Mouse (Mus musculus) adrenal gland, adult 8-10 months (tissue): Measurements from ENCODE around the gene Ybey. TPM values are rescaled to one million over a fixed set of nuclear protein-coding genes. Genes with fewer than 3 reads are reported as not detected.

Experiments
- DNase-seq: peaks from one replicate; pipeline ENCODE4 v3.0.0; 2022
- total RNA-seq, 4 experiments: library from RNA; stranded (reverse); gene quantifications; 2 replicates each; pipeline ENCODE4 v1.2.4; 2022

Gene Ybey
- total RNA-seq = 1 to 10 TPM; 2.9 to 5.0 (median 3.1) TPM

DNA sequence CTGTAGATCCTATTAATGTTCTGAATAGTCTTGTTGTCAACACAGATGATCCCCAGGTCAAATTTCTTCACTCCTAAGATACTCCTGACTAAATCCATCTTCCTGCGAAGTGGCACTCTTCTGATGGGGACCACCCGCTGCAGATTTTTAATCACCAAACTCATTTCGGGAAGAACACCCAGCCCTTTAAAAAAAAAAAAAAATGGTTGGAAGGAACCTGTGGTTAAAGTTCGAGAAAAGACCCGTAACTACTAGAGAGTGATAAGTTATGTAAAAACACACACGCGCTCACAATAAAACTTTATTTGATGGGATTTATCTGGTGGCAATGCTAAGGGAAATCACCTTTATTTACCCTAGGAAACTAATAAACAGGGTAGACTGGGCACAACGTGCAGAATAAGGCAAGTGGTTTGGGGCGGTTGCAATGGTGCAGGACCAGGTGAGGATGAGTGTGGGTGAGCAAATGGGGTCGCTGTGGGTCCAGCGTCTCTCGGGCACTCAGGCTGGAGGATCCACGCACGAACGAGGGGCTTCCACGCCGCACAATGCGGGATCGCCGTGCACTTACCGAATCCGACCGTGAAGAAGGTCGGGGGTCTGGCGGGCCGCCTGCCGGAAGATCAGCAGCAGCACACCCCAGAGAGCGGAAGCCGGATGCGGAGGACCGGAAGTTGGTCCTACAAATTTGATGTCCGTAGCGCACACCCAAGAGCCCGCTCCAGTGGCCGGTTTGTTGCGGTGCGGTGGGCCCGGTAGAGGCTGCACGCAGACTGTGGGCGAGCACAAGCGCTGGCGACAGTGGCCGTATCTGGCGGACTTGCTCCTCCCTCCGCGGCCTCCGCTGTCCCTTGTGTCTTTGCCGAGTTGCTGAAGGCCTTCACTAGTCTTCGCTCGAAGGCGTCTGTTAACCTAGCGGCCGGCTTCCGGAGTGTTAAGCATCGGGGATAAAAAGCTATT, at the start of gene Ybey, which contains the start of gene Mcm3ap:
Gene Ybey, minus strand, starts transcription at position 912 of the 960 bp plus-strand sequence.
Gene Mcm3ap, plus strand, starts transcription at position 725 of the 960 bp plus-strand sequence.
- DNase-seq = peak; percentile 77

DNA sequence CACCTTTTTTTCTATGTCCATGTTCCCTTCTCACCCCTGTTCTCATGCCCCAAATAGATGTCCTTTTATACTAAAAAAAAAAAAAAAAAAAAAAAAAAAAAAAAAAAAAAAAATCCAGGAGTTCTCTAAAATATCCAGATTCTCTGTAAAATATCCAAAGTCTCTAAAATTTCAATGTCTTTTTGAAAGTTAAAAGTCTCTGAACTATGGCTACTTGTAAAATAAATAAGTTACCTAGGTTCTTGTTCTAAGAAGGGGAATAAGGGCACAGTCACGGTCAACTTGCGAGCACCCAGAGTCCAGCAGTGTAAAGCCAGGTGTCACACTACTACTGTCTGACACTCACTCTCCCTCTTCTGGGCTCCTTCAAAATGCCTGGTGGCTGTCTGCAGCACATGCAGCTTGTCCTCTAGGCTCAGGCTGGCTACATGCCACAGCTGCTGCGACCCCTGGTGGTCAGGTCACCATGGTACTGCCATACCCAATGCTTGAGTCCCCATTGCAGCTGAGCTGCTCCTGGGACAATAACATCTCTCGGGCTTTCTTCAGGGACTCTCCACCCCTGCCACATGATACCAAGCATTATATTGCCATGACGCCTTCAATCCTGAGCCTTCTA, 44.2 kb upstream of the Ybey start:
- DNase-seq = peak; percentile 36

DNA sequence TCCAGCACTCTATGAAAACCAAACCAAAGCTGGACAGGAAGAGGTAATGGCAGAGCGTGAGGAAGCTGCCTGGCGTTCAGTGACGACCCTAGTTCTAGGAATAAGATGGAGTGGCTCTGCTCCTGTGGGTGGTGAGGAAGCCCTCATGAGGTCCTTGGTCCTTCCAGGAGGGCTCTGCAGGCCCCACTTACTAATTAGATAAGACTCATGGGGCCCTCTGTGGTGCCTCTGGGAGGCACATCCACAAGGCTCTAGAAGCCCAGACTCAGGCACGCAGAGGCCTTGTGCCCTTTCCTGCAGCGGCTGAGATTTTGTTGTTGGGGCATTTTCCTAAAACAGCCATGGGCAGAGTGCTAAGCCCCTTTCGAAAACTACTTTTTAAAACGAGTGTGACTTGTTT, 37.0 kb upstream of the Ybey start:
- no peak for DNase-seq

DNA sequence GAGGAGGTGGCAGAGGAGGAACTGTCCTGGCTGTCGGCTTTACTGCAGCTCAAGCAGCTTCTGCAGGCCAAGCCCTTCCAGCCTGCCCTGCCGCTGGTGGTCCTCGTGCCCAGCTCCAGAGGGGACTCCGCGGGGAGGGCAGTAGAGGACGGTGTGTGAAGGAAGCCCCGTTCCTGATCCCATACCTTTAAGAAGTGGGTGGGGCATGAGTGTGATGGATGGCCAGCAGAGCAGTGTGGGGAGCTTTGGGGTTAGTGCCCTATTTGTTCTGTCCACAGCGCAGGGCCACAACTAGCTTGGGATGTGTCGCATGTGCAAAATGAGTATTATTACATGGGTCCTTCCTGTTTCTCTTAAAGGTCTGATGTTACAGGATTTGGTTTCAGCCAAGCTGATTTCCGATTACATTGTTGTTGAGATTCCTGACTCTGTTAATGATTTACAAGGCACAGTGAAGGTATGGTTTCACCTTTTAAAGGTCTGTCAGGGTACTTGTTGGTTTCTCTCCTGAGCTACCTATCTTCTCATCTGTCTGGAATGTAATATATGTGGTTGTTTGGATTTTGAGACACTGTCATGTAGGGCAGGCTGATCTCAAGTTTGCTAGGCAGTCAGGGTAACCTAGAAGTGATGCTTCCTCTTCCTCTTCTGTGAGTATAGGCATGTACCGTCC, 35.5 kb upstream of the Ybey start:
- no peak for DNase-seq

DNA sequence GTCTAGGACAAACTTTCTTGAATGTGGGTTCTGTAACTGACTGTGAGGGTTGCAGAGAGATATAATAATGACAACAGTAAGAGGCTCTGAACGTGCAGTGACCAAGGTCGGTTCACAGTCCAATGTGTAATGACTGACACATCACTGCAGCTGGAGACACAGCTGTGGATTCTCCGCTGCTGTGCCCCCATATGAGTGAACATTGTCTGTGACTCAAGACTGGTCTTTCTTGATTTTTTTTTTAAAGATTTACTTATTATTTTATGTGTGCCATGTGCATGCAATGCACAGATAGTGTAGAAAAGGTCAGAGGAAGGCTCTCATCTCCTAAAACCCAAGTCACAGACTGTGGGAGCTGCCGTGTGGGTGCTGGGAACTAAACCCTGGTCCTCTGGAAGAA, 28.6 kb upstream of the Ybey start:
- DNase-seq = no peak

DNA sequence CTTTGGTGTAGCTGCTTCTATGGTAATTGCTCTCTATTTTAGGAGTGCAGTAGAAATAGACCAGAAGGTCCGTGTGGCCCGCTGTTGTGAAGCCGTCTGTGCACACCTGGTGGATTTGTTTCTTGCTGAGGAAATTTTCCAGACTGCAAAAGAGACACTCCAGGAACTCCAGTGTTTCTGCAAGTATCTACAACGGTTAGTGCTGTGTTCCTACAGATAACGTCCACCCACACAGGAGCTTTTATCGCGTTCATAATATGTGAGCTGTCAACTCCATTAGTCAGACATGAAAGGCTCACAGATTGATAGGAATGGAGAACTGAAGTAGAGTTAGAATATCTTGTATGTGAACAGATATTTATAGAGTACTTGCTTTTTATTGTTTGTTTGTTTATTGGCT, 27.5 kb upstream of the Ybey start:
- no peak for DNase-seq

DNA sequence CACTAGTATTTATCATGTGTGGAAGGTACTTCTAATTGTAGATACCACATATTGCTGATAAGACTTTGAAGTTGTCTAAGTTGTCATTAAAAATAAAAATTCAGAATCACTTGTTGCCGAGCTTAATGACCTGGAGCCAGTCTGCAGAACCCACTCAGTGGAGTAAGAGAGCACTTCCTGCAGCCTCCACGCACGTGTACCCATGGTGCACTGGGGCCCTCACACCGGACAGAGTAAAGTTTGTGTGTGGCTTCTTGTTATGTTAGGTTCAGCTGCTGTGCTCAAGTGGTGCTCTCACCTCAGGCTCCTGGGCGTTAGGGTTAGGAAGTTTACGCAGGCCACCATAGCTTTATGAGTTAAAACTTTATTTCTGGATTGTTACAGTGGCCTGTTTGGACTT, 26.6 kb upstream of the Ybey start:
- no peak for DNase-seq

DNA sequence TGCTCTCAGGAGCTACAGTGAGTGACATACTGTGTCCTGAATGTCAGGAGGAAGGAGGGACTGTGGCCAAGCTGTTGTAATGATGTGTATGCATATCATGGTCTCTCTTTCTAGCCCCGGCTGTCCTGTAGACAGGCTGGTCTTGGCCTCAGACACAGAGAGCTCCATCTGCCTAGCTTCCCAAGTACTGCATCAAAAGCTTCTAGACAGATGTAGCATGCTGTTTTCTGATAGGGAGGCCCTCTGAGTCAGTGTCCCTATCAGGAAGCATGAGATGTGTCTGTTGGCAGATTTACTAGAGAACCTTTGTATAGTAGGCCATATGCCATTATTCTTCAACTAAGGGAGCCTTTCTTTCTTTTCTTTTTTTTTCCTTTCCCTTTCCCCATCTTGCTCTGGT, 24.6 kb upstream of the Ybey start:
- no peak for DNase-seq

DNA sequence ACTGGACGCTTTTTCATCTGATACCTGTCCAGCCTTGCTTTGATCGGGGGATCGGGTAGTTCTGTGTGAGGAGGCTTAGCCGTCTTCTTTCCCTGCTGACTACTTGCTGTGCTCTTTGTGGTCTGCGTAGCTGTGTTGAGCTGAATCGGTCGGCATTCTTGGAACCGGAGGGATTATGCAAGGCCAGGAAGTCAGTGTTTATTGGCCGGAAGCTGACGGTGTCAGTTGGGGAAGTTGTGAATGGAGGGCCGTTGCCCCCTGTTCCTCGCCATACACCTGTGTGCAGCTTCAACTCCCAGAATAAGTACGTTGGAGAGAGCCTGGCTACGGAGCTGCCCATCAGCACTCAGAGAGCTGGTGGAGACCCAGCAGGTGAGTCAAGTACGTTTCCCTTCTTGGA, 20.3 kb upstream of the Ybey start:
- no peak for DNase-seq

DNA sequence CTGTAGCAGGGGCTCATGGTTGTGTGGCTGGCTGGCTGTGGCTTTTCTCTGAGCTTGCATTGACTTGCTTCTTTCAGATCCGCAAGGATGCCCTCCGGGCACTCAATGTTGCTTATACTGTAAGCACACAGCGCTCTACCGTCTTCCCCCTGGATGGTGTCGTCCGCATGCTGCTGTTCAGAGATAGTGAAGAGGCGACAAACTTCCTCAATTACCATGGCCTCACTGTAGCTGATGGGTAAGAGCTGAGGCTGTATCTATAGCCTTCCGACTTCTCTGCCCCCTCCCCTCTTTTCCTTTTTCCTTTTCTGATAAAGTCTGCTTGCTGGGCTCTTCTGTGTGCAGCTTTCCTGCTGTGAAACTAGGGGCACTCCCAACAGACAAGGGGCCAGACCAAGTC, 19.4 kb upstream of the Ybey start:
- no peak for DNase-seq

DNA sequence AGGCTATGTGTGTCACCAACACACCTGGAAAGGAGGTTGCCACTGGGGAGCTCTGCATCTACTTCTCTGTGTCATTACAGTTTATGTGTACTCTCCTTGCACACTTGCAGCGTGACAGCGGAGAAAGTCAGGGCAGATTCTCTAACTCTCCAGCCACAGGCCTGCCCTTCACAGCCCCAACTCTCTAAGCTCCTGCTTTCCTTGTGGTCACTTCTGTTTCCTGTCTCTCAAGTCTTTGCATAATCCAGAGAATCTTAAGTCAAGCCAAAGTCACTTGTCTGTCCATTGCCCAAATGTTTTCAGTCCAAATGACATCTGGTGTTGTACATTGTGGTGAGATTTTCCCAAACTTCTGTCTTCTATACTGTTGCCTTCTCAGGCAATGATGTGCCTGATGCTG, 17.4 kb upstream of the Ybey start:
- DNase-seq = no peak

DNA sequence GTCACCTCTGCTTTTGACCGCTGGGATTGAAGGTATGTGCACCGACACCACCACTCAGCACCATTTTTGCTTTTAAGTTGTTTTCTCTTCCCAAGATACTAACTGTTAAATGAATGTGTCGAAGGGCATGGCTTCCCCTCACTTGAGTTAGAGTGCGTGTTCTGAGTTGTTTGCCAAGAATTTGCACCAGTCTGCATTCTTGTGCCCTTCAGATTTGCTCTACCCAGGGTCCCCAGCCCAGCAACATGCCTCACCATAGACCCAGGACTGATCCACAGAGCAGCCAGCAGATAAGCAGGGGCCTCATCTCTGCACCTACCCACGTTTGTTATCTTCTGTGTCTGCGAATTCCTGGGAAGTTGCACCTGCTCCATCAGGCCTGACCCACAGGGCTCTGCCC, 12.6 kb upstream of the Ybey start:
- no peak for DNase-seq

DNA sequence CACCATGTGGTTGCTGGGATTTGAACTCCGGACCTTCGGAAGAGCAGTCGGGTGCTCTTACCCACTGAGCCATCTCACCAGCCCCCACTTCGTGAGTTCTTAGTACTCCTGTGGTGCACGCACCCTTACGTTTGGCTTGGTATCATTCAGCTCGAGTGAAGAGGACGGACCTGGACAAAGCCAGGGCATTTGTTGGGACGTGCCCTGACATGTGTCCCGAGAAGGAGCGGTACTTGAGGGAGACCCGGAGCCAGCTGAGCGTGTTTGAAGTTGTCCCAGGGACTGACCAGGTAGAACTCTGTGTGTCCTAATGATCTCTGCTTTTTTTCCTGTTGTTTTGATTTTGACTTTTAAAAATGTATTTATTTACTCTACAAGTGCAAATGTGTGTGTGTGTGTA, 11.9 kb upstream of the Ybey start:
- no peak for DNase-seq

DNA sequence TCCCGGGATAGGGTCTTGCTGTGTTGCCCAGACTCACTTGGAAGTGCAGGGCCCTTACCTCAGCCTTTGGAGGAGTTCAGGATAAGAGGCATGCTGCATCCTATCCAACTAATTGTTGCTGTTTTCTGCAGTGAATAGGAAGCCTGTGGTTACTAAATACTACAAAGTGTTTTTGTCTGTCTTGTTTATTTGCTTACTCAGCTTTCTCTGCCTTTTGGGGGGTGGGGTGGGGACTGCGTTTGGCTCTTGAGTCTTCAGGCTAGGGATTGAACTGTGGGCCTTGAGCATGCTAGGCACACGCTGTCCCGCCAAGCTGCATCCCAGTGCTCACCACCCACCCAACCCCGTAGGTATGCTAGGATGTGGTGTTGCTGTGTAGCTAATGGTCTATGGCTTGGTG, 4.8 kb upstream of the Ybey start:
- DNase-seq = no peak

DNA sequence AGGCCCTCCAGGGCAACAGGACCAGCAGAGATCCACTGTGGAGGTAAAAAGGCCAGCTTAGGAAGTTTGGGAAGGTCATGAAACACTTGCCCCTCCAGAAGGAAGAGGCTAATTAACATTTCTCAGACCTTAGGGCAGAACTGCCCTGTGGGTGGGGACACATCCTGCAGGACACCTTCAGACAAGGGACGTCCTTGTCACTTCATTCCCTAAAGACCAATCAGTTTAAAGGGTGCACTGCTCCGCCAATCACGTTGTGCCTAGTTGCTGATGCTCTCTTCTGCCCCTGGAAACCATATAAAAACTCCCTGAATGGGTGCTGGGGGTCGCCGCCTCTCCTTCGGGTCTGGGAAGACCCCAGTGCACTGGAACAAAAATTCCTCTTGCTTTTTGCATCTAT, 6.2 kb downstream of the Ybey start:
- no peak for DNase-seq

DNA sequence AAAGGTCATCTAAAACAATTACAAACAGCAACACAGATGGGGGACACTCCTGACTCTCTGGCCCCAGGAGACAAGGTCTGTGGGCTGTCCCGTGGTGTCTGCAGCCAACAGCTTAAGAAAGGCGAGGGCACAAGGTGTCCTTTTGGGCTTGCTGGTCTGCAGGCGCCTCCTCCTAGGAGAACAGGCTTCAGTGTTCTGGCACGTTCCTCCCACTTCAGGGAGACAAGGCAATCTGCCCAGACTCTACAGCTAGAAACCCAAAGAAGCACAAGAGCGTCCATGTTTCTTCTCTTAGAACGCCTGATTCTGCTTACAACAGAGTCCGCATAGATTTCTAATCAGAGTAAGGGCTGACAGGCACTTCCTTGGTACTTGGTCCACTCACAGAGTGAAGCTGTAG, 6.6 kb downstream of the Ybey start:
- no peak for DNase-seq

DNA sequence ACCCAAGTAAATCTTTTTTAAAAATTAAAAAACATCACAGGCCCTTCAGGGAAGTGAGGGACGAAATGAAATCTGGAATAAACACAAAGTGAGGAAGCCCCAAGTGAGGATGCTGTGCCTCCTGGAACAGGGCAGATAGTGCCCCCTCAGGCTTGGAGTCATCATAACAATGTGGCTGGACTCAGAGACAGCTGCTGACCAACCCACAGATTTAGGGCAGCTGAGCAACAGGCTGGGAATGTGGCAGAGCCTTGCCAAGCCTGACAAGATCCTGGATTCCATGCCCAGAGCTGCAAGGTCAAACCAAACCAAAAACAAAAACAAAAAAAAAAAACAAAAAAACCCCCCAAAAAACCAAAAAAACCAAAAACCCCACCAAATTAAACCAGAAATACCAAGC, 7.7 kb downstream of the Ybey start:
- DNase-seq = no peak

DNA sequence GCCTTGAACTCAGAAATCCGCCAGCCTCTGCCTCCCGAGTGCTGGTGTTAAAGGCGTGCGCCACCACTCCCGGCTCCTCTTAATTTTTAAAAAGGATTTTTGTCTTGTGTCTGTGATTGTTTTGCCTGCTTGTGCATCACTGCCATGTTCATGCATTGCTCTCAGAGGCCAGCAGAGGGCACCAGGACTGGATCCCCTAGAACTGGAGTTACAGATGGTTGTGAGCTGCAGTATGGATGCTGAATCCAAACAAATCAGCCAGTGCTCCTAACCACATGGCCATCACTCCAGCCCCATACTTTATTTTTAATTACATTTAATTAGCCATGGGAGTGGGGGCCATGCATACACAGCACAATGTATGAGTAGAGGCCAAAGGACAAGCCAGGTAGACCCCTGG, 13.6 kb downstream of the Ybey start:
- DNase-seq = no peak

DNA sequence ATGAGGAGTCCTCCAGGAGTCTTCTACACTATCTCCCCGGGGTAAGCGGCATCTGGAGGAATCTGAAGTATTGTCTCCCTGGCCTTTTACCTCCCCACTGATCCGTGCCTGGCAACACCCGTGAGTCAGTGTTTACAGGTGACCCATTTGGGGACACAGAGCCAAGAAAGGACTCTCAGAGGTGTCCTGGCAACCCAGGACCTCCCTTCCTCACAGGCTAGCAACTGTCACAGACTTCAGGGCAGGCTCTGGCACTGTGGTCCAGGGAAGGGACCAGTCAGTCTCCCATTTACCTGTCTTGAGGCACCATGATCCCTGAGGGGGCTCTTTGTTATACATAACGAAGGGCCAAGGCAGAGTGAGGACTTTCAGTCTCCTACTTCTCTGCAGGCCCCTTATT, 20.1 kb downstream of the Ybey start, which contains the start of gene 2610028H24Rik:
Gene 2610028H24Rik, plus strand, starts transcription at position 231 of the 400 bp plus-strand sequence.
- DNase-seq = no peak

DNA sequence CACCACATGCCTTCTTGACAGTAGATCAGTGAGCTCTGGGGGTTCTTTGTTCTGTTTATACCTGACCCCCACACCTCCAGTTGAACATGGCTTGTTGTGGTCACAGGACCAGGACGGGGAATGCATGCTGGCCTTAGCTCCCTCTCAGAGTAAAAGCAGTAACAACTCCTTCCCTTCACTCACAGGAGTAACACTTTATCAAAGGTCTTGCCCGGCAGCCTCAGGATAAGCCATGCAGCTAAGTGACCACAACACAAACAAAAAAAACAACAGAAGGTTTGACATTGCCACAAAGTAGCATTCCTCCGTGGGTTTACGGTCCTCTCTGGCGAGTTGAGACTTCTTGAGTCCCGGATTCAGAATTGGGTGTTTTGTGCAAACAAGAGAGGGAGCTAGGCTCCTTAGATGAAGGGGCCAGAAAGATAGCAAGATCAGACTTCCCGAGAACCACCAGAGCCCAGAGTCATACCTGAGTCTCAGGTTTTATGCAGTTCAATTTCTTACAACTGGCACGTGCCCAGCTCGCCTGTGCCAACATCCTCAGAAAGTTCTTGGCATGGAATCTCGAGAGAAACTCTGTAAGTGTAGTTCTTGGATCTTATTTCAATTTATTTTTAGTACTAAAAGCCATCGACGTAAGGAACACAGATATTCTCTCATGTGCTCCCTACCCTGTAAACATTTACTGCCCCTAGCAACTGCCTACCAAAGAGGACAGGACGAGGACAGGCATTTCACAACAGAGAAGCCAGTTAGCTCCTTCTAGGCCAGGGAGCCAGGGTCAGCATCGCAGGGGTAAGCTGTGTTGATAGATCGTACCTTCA, 21.3 kb downstream of the Ybey start:
- DNase-seq = no peak

DNA sequence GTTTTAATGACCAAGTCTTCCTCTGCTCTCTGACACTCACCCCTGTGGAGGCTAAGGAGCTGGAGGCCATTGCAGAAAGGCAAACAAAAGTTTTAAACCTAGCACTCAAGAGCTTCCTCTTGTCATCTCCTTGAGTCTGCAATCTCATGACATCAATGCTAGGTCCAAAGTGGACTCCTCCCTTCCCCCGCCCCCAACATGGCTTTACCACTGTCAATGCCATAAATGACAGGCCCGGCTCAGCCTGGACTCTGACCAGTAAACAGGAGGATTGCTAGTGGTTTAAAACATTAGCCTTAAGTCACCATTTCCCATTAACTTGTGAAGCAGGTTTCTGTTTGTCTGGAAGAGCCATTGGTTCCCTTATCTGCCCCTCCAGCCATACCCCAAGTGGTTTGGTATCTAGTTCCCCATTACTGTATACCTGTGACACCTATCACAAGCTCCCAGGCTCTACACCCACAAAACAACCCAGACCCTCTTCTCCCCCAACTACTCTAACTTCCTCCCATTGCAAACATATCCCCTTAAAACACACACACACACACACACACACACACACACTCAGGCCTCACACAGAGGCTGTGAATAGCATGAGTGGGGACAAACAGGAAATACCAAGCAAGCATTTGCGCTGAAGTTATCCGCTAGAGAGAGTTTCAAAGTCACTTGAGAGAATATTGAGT, 22.8 kb downstream of the Ybey start:
- DNase-seq = no peak
